In genomic region chr17:23843141-23843811, GRCm38 (mm10) we compare ENCODE assay signal across 9 mouse cellular contexts. TPM values are rescaled to one million over a fixed set of nuclear protein-coding genes. Genes with fewer than 3 reads are reported as not detected.
DNase-seq lines count a peak whose midpoint lies in the region; ATAC-seq lines count a peak whose summit lies in the region.
"Had no signal": no experiment of that assay in that cellular context is flagged by ENCODE, and none has a peak within 500 bp of the region (broad histone marks: within the 10 kb centered on the region; RNA-seq: fewer than 3 reads in every experiment).

No protein-coding gene starts in this region.

- no peak for DNase-seq in kidney, adult 11 months
- peak; percentile 46 for DNase-seq in c-Kit-positive CD71-positive TER-119-positive erythroid progenitor cells, embryonic 14.5 days (ENCODE audit: low spot score)
- DNase-seq in limb, embryonic 11.5 days (ENCODE audit: low spot score) = peak; percentile 42
- no peak for DNase-seq in urinary bladder, adult 2 months (ENCODE audit: low spot score)
- DNase-seq in adrenal gland, postnatal 25 days = no peak

- no peaks in the 10 kb centered on the region for H3K4me1 ChIP-seq in kidney, embryonic 14.5 days (ENCODE audit: control insufficient read depth, insufficient read depth, low read length)
- H3K4me1 ChIP-seq in limb, embryonic 11.5 days (ENCODE audit: control insufficient read depth, insufficient read depth, low read length) = no peaks in the 10 kb centered on the region
- 0 out of 2 replicates have a peak, but pooled peaks cover 4% of the 10 kb centered on the region for H3K4me1 ChIP-seq in neural tube, embryonic 13.5 days (replicated peaks)

- H3K9ac ChIP-seq in kidney, embryonic 14.5 days (ENCODE audit: low read depth, low read length) = 0 out of 2 replicates have a peak overlapping the region, but pooled peaks have one; percentile 1
- H3K9ac ChIP-seq in limb, embryonic 11.5 days (ENCODE audit: low read length) = no peak overlapping the region
- H3K9ac ChIP-seq in neural tube, embryonic 13.5 days = no peak overlapping the region

- 49% methylated on average over 23 of the region's 23 CpGs for WGBS in kidney, embryonic 14.5 days
- 45% methylated on average over 23 of the region's 23 CpGs for WGBS in limb, embryonic 11.5 days
- 40% methylated on average over 23 of the region's 23 CpGs for WGBS in neural tube, embryonic 13.5 days

- no peaks in the 10 kb centered on the region for H3K36me3 ChIP-seq in kidney, embryonic 14.5 days (ENCODE audit: control insufficient read depth, insufficient read depth, low read length)
- H3K36me3 ChIP-seq in limb, embryonic 11.5 days (ENCODE audit: control insufficient read depth, insufficient read depth, low read length) = no peaks in the 10 kb centered on the region
- no peaks in the 10 kb centered on the region for H3K36me3 ChIP-seq in neural tube, embryonic 13.5 days

- no peak overlapping the region for H3K27ac ChIP-seq in kidney, embryonic 14.5 days (ENCODE audit: low read depth, low read length)
- H3K27ac ChIP-seq in limb, embryonic 11.5 days (replicated peaks; ENCODE audit: low read depth, low read length) = no peak overlapping the region
- H3K27ac ChIP-seq in neural tube, embryonic 13.5 days (replicated peaks) = no peak overlapping the region

- H3K9me3 ChIP-seq in kidney, embryonic 14.5 days (ENCODE audit: control insufficient read depth, low read length) = no peaks in the 10 kb centered on the region
- no peaks in the 10 kb centered on the region; the same call in 1 of the 2 replicates for H3K9me3 ChIP-seq in limb, embryonic 11.5 days (ENCODE audit: control insufficient read depth, low read length)
- H3K9me3 ChIP-seq in neural tube, embryonic 13.5 days = no peaks in the 10 kb centered on the region

- peak overlapping the region; percentile 34 for H3K4me2 ChIP-seq in kidney, embryonic 14.5 days (replicated peaks; ENCODE audit: low read depth, low read length)
- H3K4me2 ChIP-seq in limb, embryonic 11.5 days (ENCODE audit: low read depth, severe bottlenecking) = peak overlapping the region; percentile 29; the same call in 1 of the 2 replicates
- peak overlapping the region; percentile 37; the same call in 1 of the 2 replicates for H3K4me2 ChIP-seq in neural tube, embryonic 13.5 days

- peak; percentile 55 for ATAC-seq in kidney, embryonic 14.5 days (ENCODE audit: low FRiP score, low TSS enrichment)
- no peak for ATAC-seq in limb, embryonic 11.5 days (ENCODE audit: insufficient number of reproducible peaks, low FRiP score, low TSS enrichment, low read depth)
- ATAC-seq in neural tube, embryonic 13.5 days (ENCODE audit: low read depth) = 0 out of 2 replicates have a peak, but pooled peaks have one; percentile 48
- ATAC-seq in inflammation-experienced regulatory T-cells, adult 6 months = no peak

- H3K4me3 ChIP-seq in kidney, embryonic 14.5 days (ENCODE audit: low read length) = peak overlapping the region; percentile 18; the same call in 1 of the 2 replicates
- H3K4me3 ChIP-seq in limb, embryonic 11.5 days (ENCODE audit: low read depth, low read length) = peak overlapping the region; percentile 5; the same call in 1 of the 2 replicates
- H3K4me3 ChIP-seq in neural tube, embryonic 13.5 days = 0 out of 2 replicates have a peak overlapping the region, but pooled peaks have one; percentile 13

- H3K27me3 ChIP-seq in kidney, embryonic 14.5 days (ENCODE audit: control insufficient read depth, insufficient read depth, low read length) = no peaks in the 10 kb centered on the region
- no peaks in the 10 kb centered on the region for H3K27me3 ChIP-seq in limb, embryonic 11.5 days (ENCODE audit: control insufficient read depth, insufficient read depth, low read length)
- H3K27me3 ChIP-seq in neural tube, embryonic 13.5 days = peaks cover 6% of the 10 kb centered on the region

RNA-seq across cellular contexts. Expression of gene Prss32, which starts 0.4 kb away (rescaled TPM):
- polyA plus RNA-seq in kidney, embryonic 14.5 days (2014; fragmentation: Nextera tagmentation; extraction: Ambion mirVana) = 0.14 TPM in 1 of 2 replicates, not detected in the other
- not detected in 2 replicates for polyA plus RNA-seq in limb, embryonic 11.5 days (2014; fragmentation: Nextera tagmentation; extraction: Ambion mirVana)
- not detected in 2 replicates for polyA plus RNA-seq in neural tube, embryonic 13.5 days (2015; fragmentation: Nextera tagmentation; extraction: Ambion mirVana)
- polyA plus RNA-seq in urinary bladder, adult 2 months (2012; rRNA removed) = 0.67 and 1.1 TPM in 2 replicates
- polyA plus RNA-seq in inflammation-experienced regulatory T-cells, adult 6 months (2017; shearing (Covaris generic)) = 1 to 10 TPM in 1 of 3 experiments, under 1 TPM in 1, not detected in 1; 0.34 to 1.1 TPM
- not detected in 2 replicates for total RNA-seq in adrenal gland, postnatal 25 days (2021)
- total RNA-seq: adrenal gland, postnatal 36 days had no signal

RNA-seq across cellular contexts. Expression of gene Prss41, which starts 0.7 kb away (rescaled TPM):
- 3.1 and 3.9 TPM in 2 replicates for polyA plus RNA-seq in kidney, embryonic 14.5 days (2014; fragmentation: Nextera tagmentation; extraction: Ambion mirVana)
- 2.5 and 2.6 TPM in 2 replicates for polyA plus RNA-seq in limb, embryonic 11.5 days (2014; fragmentation: Nextera tagmentation; extraction: Ambion mirVana)
- polyA plus RNA-seq in neural tube, embryonic 13.5 days (2015; fragmentation: Nextera tagmentation; extraction: Ambion mirVana) = 0.96 and 1.4 TPM in 2 replicates
- polyA plus RNA-seq in urinary bladder, adult 2 months (2012; rRNA removed) = 0.04 and 0.28 TPM in 2 replicates
- polyA plus RNA-seq in inflammation-experienced regulatory T-cells, adult 6 months (2017; shearing (Covaris generic)) = 10 to 100 TPM in 2 of 3 experiments, 1 to 10 TPM in 1; 3.9 to 19.1 (median 13.6) TPM
- 1.0 and 1.2 TPM in 2 replicates for total RNA-seq in adrenal gland, postnatal 25 days (2021)

RNA-seq across cellular contexts. Expression of gene Prss33, which starts 7.4 kb away (rescaled TPM):
- polyA plus RNA-seq in kidney, embryonic 14.5 days (2014; fragmentation: Nextera tagmentation; extraction: Ambion mirVana) = 0.26 and 0.41 TPM in 2 replicates
- polyA plus RNA-seq in limb, embryonic 11.5 days (2014; fragmentation: Nextera tagmentation; extraction: Ambion mirVana) = not detected in 2 replicates
- not detected in 2 replicates for polyA plus RNA-seq in neural tube, embryonic 13.5 days (2015; fragmentation: Nextera tagmentation; extraction: Ambion mirVana)
- polyA plus RNA-seq in urinary bladder, adult 2 months (2012; rRNA removed) = not detected in 2 replicates
- polyA plus RNA-seq in inflammation-experienced regulatory T-cells, adult 6 months (2017; shearing (Covaris generic)) = 1 to 10 TPM in 2 of 3 experiments, not detected in 1; 1.3 to 1.6 TPM
- not detected in 2 replicates for total RNA-seq in adrenal gland, postnatal 25 days (2021)
- total RNA-seq: adrenal gland, postnatal 36 days had no signal

RNA-seq across cellular contexts. Expression of gene Elob, which starts 14.3 kb away (rescaled TPM):
- polyA plus RNA-seq in kidney, embryonic 14.5 days (2014; fragmentation: Nextera tagmentation; extraction: Ambion mirVana) = 982 and 1,429 TPM in 2 replicates
- polyA plus RNA-seq in limb, embryonic 11.5 days (2014; fragmentation: Nextera tagmentation; extraction: Ambion mirVana) = 1,135 and 1,167 TPM in 2 replicates
- polyA plus RNA-seq in neural tube, embryonic 13.5 days (2015; fragmentation: Nextera tagmentation; extraction: Ambion mirVana) = 1,286 and 1,362 TPM in 2 replicates
- 466 and 498 TPM in 2 replicates for polyA plus RNA-seq in urinary bladder, adult 2 months (2012; rRNA removed)
- 100 to 1,000 TPM; 674 to 762 (median 707) TPM for polyA plus RNA-seq in inflammation-experienced regulatory T-cells, adult 6 months (2017; shearing (Covaris generic))
- 350 and 361 TPM in 2 replicates for total RNA-seq in adrenal gland, postnatal 25 days (2021)

RNA-seq across cellular contexts. Expression of gene Prss21, which starts 24.6 kb away (rescaled TPM):
- polyA plus RNA-seq in kidney, embryonic 14.5 days (2014; fragmentation: Nextera tagmentation; extraction: Ambion mirVana) = not detected in 2 replicates
- polyA plus RNA-seq in limb, embryonic 11.5 days (2014; fragmentation: Nextera tagmentation; extraction: Ambion mirVana) = not detected in 2 replicates
- not detected in 2 replicates for polyA plus RNA-seq in neural tube, embryonic 13.5 days (2015; fragmentation: Nextera tagmentation; extraction: Ambion mirVana)
- not detected in 2 replicates for polyA plus RNA-seq in urinary bladder, adult 2 months (2012; rRNA removed)
- not detected for polyA plus RNA-seq in inflammation-experienced regulatory T-cells, adult 6 months (2017; shearing (Covaris generic))
- not detected in 2 replicates for total RNA-seq in adrenal gland, postnatal 25 days (2021)
- total RNA-seq: adrenal gland, postnatal 36 days had no signal

Comparison
In these comparisons a context has a peak if more than half of its experiments do, and no peak if none do; other contexts are left out.
1. ATAC-seq: peak in kidney, embryonic 14.5 days (single experiment) and neural tube, embryonic 13.5 days (single experiment); none in limb, embryonic 11.5 days (single experiment) and inflammation-experienced regulatory T-cells, adult 6 months (single experiment).
2. DNase-seq: peak in c-Kit-positive CD71-positive TER-119-positive erythroid progenitor cells, embryonic 14.5 days (single experiment) and limb, embryonic 11.5 days (single experiment); none in kidney, adult 11 months (single experiment), urinary bladder, adult 2 months (single experiment) and adrenal gland, postnatal 25 days (single experiment).
3. Peak in every context shown above with its lines, with median percentiles within 50 percentile points of each other: H3K4me2 ChIP-seq and H3K4me3 ChIP-seq.